Mouse (Mus musculus) neural tube, embryonic 14.5 days (tissue): Measurements from ENCODE around the gene Olfr1504. TPM values are rescaled to one million over a fixed set of nuclear protein-coding genes. Genes with fewer than 3 reads are reported as not detected.
"Not testable (repeated sequence)": the region's sequence is repeated elsewhere in the genome, so short reads cannot be mapped to it uniquely, and the experiment has no call there.

Experiments used
- ATAC-seq: fragments of 200-750 bp; cut with Nextera tagmentation; 2 replicates; pipeline ENCODE4 v1.8.0; 2017; ENCODE audit warnings: low read depth, mild to moderate bottlenecking, moderate TSS enrichment, moderate library complexity
- H3K27ac ChIP-seq: fragments of 300-500 bp; sonication (generic); 2 replicates; pipeline ENCODE4 v1.5.1; 2014; ENCODE audit warnings: low read depth, mild to moderate bottlenecking, control low read depth, low read length, moderate library complexity, mixed read lengths
- H3K27me3 ChIP-seq: fragments of 300-500 bp; sonication (generic); 2 replicates; pipeline ENCODE4 v1.6.1; 2014; ENCODE audit warnings: low read length; ENCODE audit not compliant: control insufficient read depth, insufficient read depth
- H3K36me3 ChIP-seq: fragments of 300-500 bp; sonication (generic); 2 replicates; pipeline ENCODE4 v1.6.1; 2014; ENCODE audit warnings: low read length, mixed read lengths; ENCODE audit not compliant: control insufficient read depth, insufficient read depth
- H3K4me1 ChIP-seq: fragments of 300-500 bp; sonication (generic); 2 replicates; pipeline ENCODE4 v1.6.1; 2014; ENCODE audit warnings: low read length; ENCODE audit not compliant: control insufficient read depth, insufficient read depth
- H3K4me2 ChIP-seq: fragments of 300-500 bp; sonication (generic); 2 replicates; pipeline ENCODE4 v1.6.1; 2014; ENCODE audit warnings: mild to moderate bottlenecking, low read depth, low read length, control low read depth
- H3K4me3 ChIP-seq: fragments of 300-500 bp; sonication (generic); 2 replicates; pipeline ENCODE4 v1.5.1; 2014; ENCODE audit warnings: low read depth, low read length, control low read depth, mixed read lengths
- H3K9ac ChIP-seq: fragments of 300-500 bp; sonication (generic); replicated peaks from 2 replicates; pipeline ENCODE4 v1.6.1; 2014; ENCODE audit warnings: low read depth, mild to moderate bottlenecking, control low read depth, low read length, mixed read lengths
- H3K9me3 ChIP-seq: fragments of 300-500 bp; sonication (generic); 2 replicates; pipeline ENCODE4 v1.6.1; 2016; ENCODE audit warnings: low read length; ENCODE audit not compliant: control insufficient read depth
- WGBS: fragments of 180-500 bp; shearing (Covaris S2); extraction: QIAGEN DNeasy Blood & Tissue Kit; methylation state at CpG from one replicate; pipeline ENCODE4 v1.1.7; 2014; 5-methylcytosine and 5-hydroxymethylcytosine counted together
- polyA plus RNA-seq: library from polyadenylated mRNA; unstranded; fragments of >200 nt; fragmentation: Nextera tagmentation; extraction: Ambion mirVana; gene quantifications from 2 replicates; pipeline ENCODE4 v1.2.1, GENCODE M21; 2014

The Olfr1504 gene
- polyA plus RNA-seq: not detected in 2 replicates

- Histone ChIP-seq H3K9ac (no peak within 1 kb of the TSS), H3K27ac (no peak within 1 kb of the TSS), H3K4me2 (no peak within 1 kb of the TSS), H3K36me3 (no peaks in the 10 kb centered on the region), H3K9me3 (no peaks in the 10 kb centered on the region), H3K27me3 (no peaks in the 10 kb centered on the region), H3K4me1 (no peaks in the 10 kb centered on the region), H3K4me3 (no peak within 1 kb of the TSS)
- no peak for ATAC-seq
- WGBS: 71% methylated on average over 1 of the region's 1 CpGs
Observed at GRCm38 (mm10) chr19:13897828-13898227, at the start of gene Olfr1504. TSS of gene Olfr1504 (minus strand) at chr19:13897928.

GRCm38 (mm10) chr19:13913230-13913629 lies 15.5 kb upstream of the Olfr1504 start, which contains the start of gene Olfr1505:
TSS of gene Olfr1505 (plus strand) at chr19:13913530.
- Histone ChIP-seq H3K9me3 (no peaks in the 10 kb centered on the region), H3K9ac (no peak within 1 kb of the TSS), H3K36me3 (no peaks in the 10 kb centered on the region), H3K27ac (no peak within 1 kb of the TSS), H3K4me2 (no peak within 1 kb of the TSS), H3K27me3 (no peaks in the 10 kb centered on the region), H3K4me3 (no peak within 1 kb of the TSS), H3K4me1 (no peaks in the 10 kb centered on the region)
- no peak for ATAC-seq
- WGBS: 76% methylated on average over 2 of the region's 2 CpGs

- no peaks in the 10 kb centered on the region for H3K27me3 ChIP-seq
- no peaks in the 10 kb centered on the region for H3K9me3 ChIP-seq
- no peak within 1 kb of the TSS for H3K4me2 ChIP-seq
- H3K27ac ChIP-seq: no peak within 1 kb of the TSS
- no peaks in the 10 kb centered on the region for H3K4me1 ChIP-seq
- H3K9ac ChIP-seq: no peak within 1 kb of the TSS
- 97% methylated on average over 1 of the region's 1 CpGs for WGBS
- H3K4me3 ChIP-seq: no peak within 1 kb of the TSS
- H3K36me3 ChIP-seq: no peaks in the 10 kb centered on the region
- no peak for ATAC-seq
Observed at GRCm38 (mm10) chr19:13861495-13861894, 36.2 kb downstream of the Olfr1504 start, which contains the start of gene Olfr1502. TSS of gene Olfr1502 (plus strand) at chr19:13861795.

GRCm38 (mm10) chr19:13850592-13850991 lies 47.1 kb downstream of the Olfr1504 start, which contains the start of gene Olfr1501:
TSS of gene Olfr1501 (minus strand) at chr19:13850692.
- not testable (repeated sequence) for H3K27me3 ChIP-seq, H3K4me3 ChIP-seq, H3K36me3 ChIP-seq, H3K4me2 ChIP-seq, H3K4me1 ChIP-seq, ATAC-seq, H3K9me3 ChIP-seq, H3K9ac ChIP-seq, H3K27ac ChIP-seq

Other genes starting within 250 kb of the Olfr1504 start
- not detected in 2 replicates for gene Olfr1490, start 246.8 kb downstream of the Olfr1504 start, polyA plus RNA-seq
- gene Olfr1491, start 200.7 kb downstream of the Olfr1504 start, polyA plus RNA-seq: not detected in 2 replicates
- gene Olfr1493-ps1, start 174.7 kb downstream of the Olfr1504 start, polyA plus RNA-seq: not detected in 2 replicates
- not detected in 2 replicates for gene Olfr1494, start 158.2 kb downstream of the Olfr1504 start, polyA plus RNA-seq
- not detected in 2 replicates for gene Olfr1495, start 133.3 kb downstream of the Olfr1504 start, polyA plus RNA-seq
- not detected in 2 replicates for gene Olfr1496, start 120.0 kb downstream of the Olfr1504 start, polyA plus RNA-seq
- not detected in 2 replicates for gene Olfr1497, start 99.7 kb downstream of the Olfr1504 start, polyA plus RNA-seq
- not detected in 2 replicates for gene Olfr1499, start 78.5 kb downstream of the Olfr1504 start, polyA plus RNA-seq
- gene Olfr1500, start 67.4 kb downstream of the Olfr1504 start, polyA plus RNA-seq: not detected in 2 replicates
- not detected in 2 replicates for gene Olfr1501, start 47.2 kb downstream of the Olfr1504 start, polyA plus RNA-seq
- not detected in 2 replicates for gene Olfr1502, start 36.1 kb downstream of the Olfr1504 start, polyA plus RNA-seq
- not detected in 2 replicates for gene Olfr1505, start 15.6 kb upstream of the Olfr1504 start, polyA plus RNA-seq